Comparison of ENCODE assay signal across 15 mouse cellular contexts in the genomic region with DNA sequence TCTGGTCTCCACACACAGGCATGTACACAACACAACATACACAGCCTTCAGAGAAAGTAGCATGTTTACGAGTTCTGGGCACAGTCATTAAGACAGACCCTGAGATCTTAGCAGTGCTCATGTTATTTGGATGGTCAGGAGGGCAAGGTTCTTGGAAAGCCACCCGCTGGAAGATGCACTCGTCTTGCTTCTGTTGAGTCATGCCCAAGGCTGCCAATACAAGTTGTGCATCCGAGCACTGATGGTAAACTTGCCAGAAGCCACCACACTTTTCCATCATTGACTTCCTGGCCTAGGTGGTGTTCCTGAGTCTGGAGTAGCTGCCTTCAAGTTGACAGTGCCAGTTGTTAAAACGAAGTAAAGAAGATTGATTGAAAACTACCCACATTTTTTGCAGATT. TPM values are rescaled to one million over a fixed set of nuclear protein-coding genes. Genes with fewer than 3 reads are reported as not detected.
A peak's percentile ranks its signal among the peaks of the same experiment; 100 is the strongest.
DNase-seq lines count a peak whose midpoint lies in the region.
"Had no signal": no experiment of that assay in that cellular context is flagged by ENCODE, and none has a peak within 500 bp of the region (broad histone marks: within the 10 kb centered on the region; RNA-seq: fewer than 3 reads in every experiment).

No protein-coding gene starts in this region.

- peak; percentile 33 for DNase-seq in adrenal gland, adult 2 months
- DNase-seq in adrenal gland, postnatal 14 days, result no peak
- peak; percentile 24 for DNase-seq in 3134 (ENCODE audit: extremely low read depth, insufficient read length, low spot score)
- peak; percentile 26 for DNase-seq in NIH3T3 (ENCODE audit: low read depth)
- no peak for DNase-seq in kidney, postnatal 36 days
- DNase-seq: adrenal gland, adult 8-10 months; adrenal gland, postnatal 25 days; B cell, adult 2 months; cerebellum, adult 11 months; cerebellum, adult 18-20 months; cerebellum, adult 8-10 months; cerebellum, postnatal 14 days; cerebellum, postnatal 36 days; embryo, embryonic 11 days had no signal

RNA-seq across cellular contexts. Expression of a gene that starts 3.3 kb away (rescaled TPM):
- 10 to 100 TPM; 43.2 to 50.9 TPM for total RNA-seq in adrenal gland, adult 2 months (2021)
- 38.2 and 56.7 TPM in 2 replicates for polyA plus RNA-seq in adrenal gland, adult 2 months (2012; rRNA removed)
- 36.1 and 38.7 TPM in 2 replicates for total RNA-seq in adrenal gland, postnatal 14 days (2021)
- polyA plus RNA-seq: erythroblast, embryonic 14.5 days had no signal

Comparison
In these comparisons a context has a peak if more than half of its experiments do, and no peak if none do; other contexts are left out.
1. DNase-seq: peak in adrenal gland, adult 2 months (single experiment), 3134 (single experiment) and NIH3T3 (single experiment); none in adrenal gland, postnatal 14 days (single experiment) and kidney, postnatal 36 days (0 of 2).